Mouse (Mus musculus) myocyte (in vitro differentiated cells): ENCODE measurements around the gene Amn.

ENCODE experiments used
- CEBPB ChIP-seq: IDR thresholded peaks from 2 replicates; pipeline ENCODE4 v1.6.1; 2011; ENCODE audit warnings: mild to moderate bottlenecking, moderate library complexity; ENCODE audit not compliant: poor library complexity, insufficient read depth, severe bottlenecking
- MYOG ChIP-seq, 3 experiments: IDR thresholded peaks; one replicate each; pipeline ENCODE4 v1.6.1; 2011; ENCODE audit warnings: control low read depth in 2 of 3, low read depth in 2 of 3, mild to moderate bottlenecking in 2 of 3; ENCODE audit not compliant: insufficient read length in 2 of 3, control insufficient read depth in 1 of 3, insufficient read depth in 1 of 3
- POLR2A ChIP-seq: IDR thresholded peaks from one replicate; pipeline ENCODE4 v1.6.1; 2011; ENCODE audit warnings: low read depth, mild to moderate bottlenecking, control low read depth, moderate library complexity; ENCODE audit not compliant: insufficient read length
- SRF ChIP-seq: IDR thresholded peaks from one replicate; pipeline ENCODE4 v1.6.1; 2011; ENCODE audit warnings: low read depth; ENCODE audit not compliant: control insufficient read depth, insufficient read length
- TCF12 ChIP-seq: IDR thresholded peaks from one replicate; pipeline ENCODE4 v1.6.1; 2011; ENCODE audit warnings: mild to moderate bottlenecking, control low read depth; ENCODE audit not compliant: poor library complexity, insufficient read depth, severe bottlenecking
- USF1 ChIP-seq: IDR thresholded peaks from one replicate; pipeline ENCODE4 v1.6.1; 2011; ENCODE audit warnings: low read depth, mild to moderate bottlenecking, control low read depth, moderate library complexity

GRCm38 (mm10) chr12:111250116-111250515 is 20.8 kb upstream of the Amn start:
- TF ChIP-seq POLR2A (no peak), MYOG (IDR thresholded peaks at IDR 0.05; ENCODE audit: control insufficient read depth in 1 of 3, insufficient read depth in 1 of 3, insufficient read length in 2 of 3, low read depth in 2 of 3) (no peak), SRF (no peak), USF1 (no peak), CEBPB (no peak), TCF12 (no peak)
